Mouse (Mus musculus): ENCODE results near the gene Rad51b.

Rad51b gene

GRCm38 (mm10) chr12:79330571-79330970 lies 33.5 kb downstream of the Rad51b start:
- no peak for DNase-seq (ENCODE audit: low spot score in 2 of 2)

- DNase-seq (ENCODE audit: low spot score in 2 of 2), result no peak
Observed at GRCm38 (mm10) chr12:79331722-79332121, 34.6 kb downstream of the Rad51b start.

- DNase-seq (ENCODE audit: low spot score in 2 of 2), result no peak
Observed at GRCm38 (mm10) chr12:79338791-79339190, 41.7 kb downstream of the Rad51b start.

GRCm38 (mm10) chr12:79340513-79340912 lies 43.4 kb downstream of the Rad51b start:
- DNase-seq (ENCODE audit: low spot score in 2 of 2), result no peak

- DNase-seq (ENCODE audit: low spot score in 2 of 2), result no peak
Observed at GRCm38 (mm10) chr12:79341291-79341845, 44.3 kb downstream of the Rad51b start.

- no peak for DNase-seq (ENCODE audit: low spot score in 2 of 2)
Observed at GRCm38 (mm10) chr12:79346198-79346733, 49.2 kb downstream of the Rad51b start.

- DNase-seq (ENCODE audit: low spot score in 2 of 2), result peak; percentile 43 to 74
Observed at GRCm38 (mm10) chr12:79347643-79348042, 50.6 kb downstream of the Rad51b start.

GRCm38 (mm10) chr12:79351461-79351860 lies 54.4 kb downstream of the Rad51b start:
- DNase-seq (ENCODE audit: low spot score in 2 of 2), result no peak

GRCm38 (mm10) chr12:79352086-79352741 lies 55.1 kb downstream of the Rad51b start:
- DNase-seq (ENCODE audit: low spot score in 2 of 2), result no peak

GRCm38 (mm10) chr12:79352742-79353114 lies 55.6 kb downstream of the Rad51b start:
- no peak for DNase-seq (ENCODE audit: low spot score in 2 of 2)

GRCm38 (mm10) chr12:79353356-79353755 lies 56.3 kb downstream of the Rad51b start:
- DNase-seq (ENCODE audit: low spot score in 2 of 2), result no peak

GRCm38 (mm10) chr12:79354621-79355020 lies 57.5 kb downstream of the Rad51b start:
- DNase-seq (ENCODE audit: low spot score in 2 of 2), result no peak

- no peak for DNase-seq (ENCODE audit: low spot score in 2 of 2)
Observed at GRCm38 (mm10) chr12:79356138-79356537, 59.1 kb downstream of the Rad51b start.

- no peak for DNase-seq (ENCODE audit: low spot score in 2 of 2)
Observed at GRCm38 (mm10) chr12:79357631-79358030, 60.5 kb downstream of the Rad51b start.

GRCm38 (mm10) chr12:79358613-79359218 lies 61.6 kb downstream of the Rad51b start:
- DNase-seq (ENCODE audit: low spot score in 2 of 2), result peak; percentile 42 to 66

GRCm38 (mm10) chr12:79359404-79359803 lies 62.3 kb downstream of the Rad51b start:
- DNase-seq (ENCODE audit: low spot score in 2 of 2), result no peak

GRCm38 (mm10) chr12:79362219-79362618 lies 65.1 kb downstream of the Rad51b start:
- peak; percentile 44 to 74 for DNase-seq (ENCODE audit: low spot score in 2 of 2)

- DNase-seq (ENCODE audit: low spot score in 2 of 2), result no peak
Observed at GRCm38 (mm10) chr12:79364284-79364683, 67.2 kb downstream of the Rad51b start.

GRCm38 (mm10) chr12:79368818-79369217 lies 71.7 kb downstream of the Rad51b start:
- DNase-seq (ENCODE audit: low spot score in 2 of 2), result no peak

- DNase-seq (ENCODE audit: low spot score in 2 of 2), result no peak
Observed at GRCm38 (mm10) chr12:79369512-79370165, 72.6 kb downstream of the Rad51b start.

- no peak for DNase-seq (ENCODE audit: low spot score in 2 of 2)
Observed at GRCm38 (mm10) chr12:79372697-79373096, 75.6 kb downstream of the Rad51b start.

- DNase-seq (ENCODE audit: low spot score in 2 of 2), result no peak
Observed at GRCm38 (mm10) chr12:79377378-79377777, 80.3 kb downstream of the Rad51b start.
